Mouse (Mus musculus): ENCODE data around the gene Sec24d.

Gene Sec24d

GRCm38 (mm10) chr3:123336455-123336854 lies 69.2 kb downstream of the Sec24d start:
- in situ Hi-C loops (cut with MboI, MseI): no loop called here

- in situ Hi-C loops (cut with MboI, MseI): no loop called here
Measured at GRCm38 (mm10) chr3:123336951-123337350, 69.7 kb downstream of the Sec24d start.

DNA sequence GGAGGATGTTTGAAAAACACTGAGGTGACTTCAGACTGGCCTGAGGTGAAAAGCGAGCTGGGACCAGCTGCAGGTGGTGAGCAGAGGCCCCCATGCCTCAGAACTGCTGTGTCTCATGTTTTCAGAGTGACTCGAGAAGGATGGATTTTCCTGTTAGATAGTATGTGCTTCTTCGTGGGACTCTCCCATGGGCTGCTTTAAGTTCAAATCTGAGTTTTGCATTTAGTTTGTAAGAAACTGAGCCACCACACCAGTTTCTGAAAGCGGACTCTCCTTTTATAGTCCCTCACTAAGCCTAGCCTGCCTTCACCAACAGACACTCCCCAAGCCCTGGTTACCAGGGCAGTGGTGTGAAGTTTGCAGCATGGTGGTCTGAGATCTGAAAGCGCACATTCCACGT lies 70.6 kb downstream of the Sec24d start:
- in situ Hi-C loops (cut with MboI, MseI): no loop called here

GRCm38 (mm10) chr3:123338666-123339195 lies 71.5 kb downstream of the Sec24d start:
- in situ Hi-C loops (cut with MboI, MseI): no loop called here

DNA sequence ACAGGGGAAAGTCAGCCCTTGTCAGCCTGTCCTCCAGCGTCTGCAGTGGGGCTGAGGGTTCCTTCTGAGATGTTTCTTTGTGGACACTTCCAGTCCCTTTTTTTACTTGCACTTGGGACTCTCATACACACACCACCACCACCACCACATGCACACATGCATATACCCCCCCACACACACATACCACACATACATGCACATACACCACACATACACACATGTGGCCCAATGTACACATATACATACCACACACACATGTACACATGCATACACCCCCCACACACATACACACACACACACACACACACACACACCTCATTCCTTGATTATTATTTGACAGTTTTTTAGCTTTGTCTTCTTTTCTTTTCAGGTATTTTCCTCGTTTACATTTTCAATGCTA lies 73.8 kb downstream of the Sec24d start:
- in situ Hi-C loops (cut with MboI, MseI): no loop called here

GRCm38 (mm10) chr3:123343690-123344089 lies 76.4 kb downstream of the Sec24d start:
- in situ Hi-C loops (cut with MboI, MseI): no loop called here

DNA sequence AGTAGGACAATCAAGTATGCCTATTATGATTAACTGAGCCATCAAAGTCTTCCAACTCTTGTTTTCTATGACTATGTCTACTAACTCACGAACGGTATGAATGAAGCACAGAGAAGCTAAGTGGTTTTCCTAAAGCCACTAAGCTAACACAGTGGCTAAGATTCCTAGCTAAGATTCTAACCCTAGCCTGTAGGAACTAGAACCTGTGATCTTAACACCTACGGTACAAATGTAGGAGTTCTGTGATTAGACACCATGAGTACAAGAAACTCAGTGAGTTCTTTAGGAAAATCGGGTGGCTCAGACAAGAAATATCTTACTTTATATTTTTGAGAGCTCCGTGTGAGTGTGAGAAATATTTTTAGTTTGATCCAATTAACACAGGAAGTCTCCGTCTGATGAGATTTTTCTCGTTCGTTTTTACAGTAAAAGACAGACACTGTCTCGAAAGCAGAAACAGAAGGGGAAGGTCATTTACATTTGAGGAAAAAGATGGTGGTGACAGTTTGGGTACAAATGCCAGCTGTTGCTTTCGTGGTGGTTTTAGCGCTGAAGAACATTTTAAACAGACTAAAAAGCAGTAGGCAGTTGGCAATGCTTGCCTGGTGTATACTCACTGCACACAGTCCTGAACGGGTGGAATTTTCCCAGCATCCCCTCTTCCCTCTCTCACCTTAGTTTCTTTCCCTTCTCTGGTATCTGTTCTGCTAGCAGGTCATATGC lies 81.0 kb downstream of the Sec24d start:
- in situ Hi-C loops (cut with MboI, MseI): no loop called here

DNA sequence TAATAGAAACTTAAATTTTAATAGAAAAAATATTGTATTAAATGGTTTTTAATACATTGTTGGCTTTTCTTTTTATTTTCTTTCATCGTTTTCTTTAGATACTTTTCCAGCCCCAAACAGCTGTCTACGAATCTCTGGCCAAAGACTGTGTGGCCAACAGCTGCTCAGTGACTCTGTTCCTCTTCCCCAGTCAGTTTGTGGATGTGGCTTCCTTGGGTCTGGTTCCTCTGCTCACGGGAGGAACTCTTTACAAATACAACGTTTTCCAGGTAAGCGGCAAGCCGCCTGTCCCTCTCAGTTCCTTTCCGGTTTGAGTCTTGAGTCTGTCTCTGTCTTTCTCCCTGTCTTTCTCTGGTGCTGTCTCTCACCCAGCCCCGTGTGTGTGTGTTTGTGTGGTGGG lies 83.3 kb downstream of the Sec24d start:
- in situ Hi-C loops (cut with MboI, MseI): loop anchor here (5.0 kb wide), 3 partner anchors 48 to 188 kb away; no protein-coding TSS in a partner anchor

DNA sequence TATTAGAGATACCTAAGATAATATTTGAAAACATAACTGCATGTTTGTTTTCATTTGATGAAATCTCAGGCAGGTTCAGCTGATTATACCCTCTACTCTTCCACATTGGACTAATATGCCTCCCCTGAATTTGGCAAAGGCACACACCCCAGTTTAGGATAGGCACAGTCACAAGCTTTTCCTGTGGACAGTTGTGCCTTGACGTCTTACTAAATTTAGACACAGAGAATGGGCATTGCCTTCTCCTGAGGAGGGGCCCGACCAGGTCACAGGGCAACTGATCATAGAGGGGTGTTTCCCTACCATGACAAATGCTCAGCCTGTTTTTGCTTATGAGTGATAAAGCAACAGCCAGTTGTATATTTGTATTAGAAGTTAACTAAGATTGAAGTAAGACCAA lies 84.3 kb downstream of the Sec24d start:
- in situ Hi-C loops (cut with MboI, MseI): loop anchor here (5.0 kb wide), 3 partner anchors 49 to 189 kb away; no protein-coding TSS in a partner anchor

- in situ Hi-C loops (cut with MboI, MseI): loop anchor here (5.0 kb wide), 3 partner anchors 51 to 191 kb away; no protein-coding TSS in a partner anchor
Measured at GRCm38 (mm10) chr3:123353183-123353582, 85.9 kb downstream of the Sec24d start.

GRCm38 (mm10) chr3:123353661-123354060 lies 86.4 kb downstream of the Sec24d start:
- in situ Hi-C loops (cut with MboI, MseI): loop anchor here (5.0 kb wide), 3 partner anchors 51 to 191 kb away; no protein-coding TSS in a partner anchor

DNA sequence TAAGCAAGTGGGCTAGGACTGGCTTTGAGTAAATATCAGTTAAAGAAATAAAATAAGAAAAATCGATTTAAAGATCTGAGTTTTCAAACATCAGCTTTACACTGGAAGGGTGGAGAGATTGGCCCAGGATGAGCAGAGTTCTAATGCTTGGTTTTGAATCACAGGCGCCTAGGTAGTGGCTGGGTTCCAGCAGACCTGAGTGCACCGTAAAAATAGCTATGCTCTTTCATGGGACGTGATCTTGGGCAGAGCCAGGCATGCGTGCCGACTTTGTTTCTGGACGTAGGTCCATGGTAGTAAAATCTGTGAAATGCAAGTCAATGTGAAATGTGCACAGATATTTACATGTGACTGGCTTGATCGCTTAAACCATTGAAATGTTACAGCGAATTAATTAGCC lies 87.1 kb downstream of the Sec24d start:
- in situ Hi-C loops (cut with MboI, MseI): loop anchor here (5.0 kb wide), 3 partner anchors 52 to 192 kb away; no protein-coding TSS in a partner anchor

GRCm38 (mm10) chr3:123356377-123356991 lies 89.2 kb downstream of the Sec24d start:
- in situ Hi-C loops (cut with MboI, MseI): no loop called here

DNA sequence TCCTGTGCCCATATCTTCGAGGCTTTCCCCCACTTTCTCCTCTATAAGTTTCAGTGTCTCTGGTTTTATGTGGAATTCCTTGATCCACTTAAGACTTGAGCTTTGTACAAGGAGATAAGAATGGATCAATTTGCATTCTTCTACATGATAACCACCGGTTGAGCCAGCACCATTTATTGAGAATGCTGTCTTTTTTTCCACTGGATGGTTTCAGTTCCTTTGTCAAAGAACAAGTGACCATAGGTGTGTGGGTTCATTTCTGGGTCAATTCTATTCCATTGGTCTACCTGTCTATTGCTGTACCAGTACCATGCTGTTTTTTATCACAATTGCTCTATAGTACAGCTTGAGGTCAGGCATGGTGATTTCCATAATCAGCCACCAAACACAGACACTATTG lies 99.6 kb downstream of the Sec24d start:
- in situ Hi-C loops (cut with MboI, MseI): loop anchor here in 1 of 2 experiments (10.0 kb wide), 1 partner anchor 892 kb away; no protein-coding TSS in a partner anchor

DNA sequence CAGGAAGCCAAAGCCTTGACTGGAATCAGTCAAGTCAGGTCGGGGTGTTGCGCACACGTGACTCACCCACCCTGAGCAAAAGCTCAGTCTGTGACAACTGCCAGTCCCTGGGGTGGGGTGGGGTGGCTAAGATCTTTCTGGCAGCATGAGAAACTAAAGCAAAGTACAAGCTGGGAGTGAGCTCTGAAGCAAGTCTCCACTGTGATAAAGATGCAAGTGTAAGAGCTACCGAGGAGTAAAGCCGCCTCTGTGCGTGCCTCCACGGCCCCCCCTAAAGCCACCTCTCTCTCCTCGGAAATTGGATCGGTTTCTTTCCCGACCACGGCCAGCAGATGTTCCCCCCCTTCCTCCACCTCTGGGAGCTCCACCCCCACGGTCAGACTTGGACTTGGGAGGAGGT lies 101.9 kb downstream of the Sec24d start:
- in situ Hi-C loops (cut with MboI, MseI): loop anchor here in 1 of 2 experiments (10.0 kb wide), 1 partner anchor 894 kb away; no protein-coding TSS in a partner anchor

DNA sequence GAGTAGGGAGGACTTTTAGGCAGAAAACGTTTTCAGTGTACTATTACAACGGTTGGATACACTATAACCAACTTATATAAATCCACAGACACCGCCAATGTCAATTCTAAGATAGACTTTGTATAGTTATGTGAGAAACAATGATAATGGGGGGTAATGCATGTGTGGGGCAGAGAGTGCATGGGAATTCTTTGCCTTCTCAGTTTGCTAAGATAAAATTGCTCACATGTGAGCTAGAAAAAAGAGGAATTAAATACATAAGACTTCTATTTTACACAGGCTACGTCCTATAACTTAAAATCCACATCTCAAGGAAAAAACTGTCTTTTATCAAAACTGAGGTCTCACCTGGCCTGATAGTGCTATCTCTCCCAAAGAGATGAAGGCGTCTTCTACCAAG lies 103.7 kb downstream of the Sec24d start:
- in situ Hi-C loops (cut with MboI, MseI): no loop called here

DNA sequence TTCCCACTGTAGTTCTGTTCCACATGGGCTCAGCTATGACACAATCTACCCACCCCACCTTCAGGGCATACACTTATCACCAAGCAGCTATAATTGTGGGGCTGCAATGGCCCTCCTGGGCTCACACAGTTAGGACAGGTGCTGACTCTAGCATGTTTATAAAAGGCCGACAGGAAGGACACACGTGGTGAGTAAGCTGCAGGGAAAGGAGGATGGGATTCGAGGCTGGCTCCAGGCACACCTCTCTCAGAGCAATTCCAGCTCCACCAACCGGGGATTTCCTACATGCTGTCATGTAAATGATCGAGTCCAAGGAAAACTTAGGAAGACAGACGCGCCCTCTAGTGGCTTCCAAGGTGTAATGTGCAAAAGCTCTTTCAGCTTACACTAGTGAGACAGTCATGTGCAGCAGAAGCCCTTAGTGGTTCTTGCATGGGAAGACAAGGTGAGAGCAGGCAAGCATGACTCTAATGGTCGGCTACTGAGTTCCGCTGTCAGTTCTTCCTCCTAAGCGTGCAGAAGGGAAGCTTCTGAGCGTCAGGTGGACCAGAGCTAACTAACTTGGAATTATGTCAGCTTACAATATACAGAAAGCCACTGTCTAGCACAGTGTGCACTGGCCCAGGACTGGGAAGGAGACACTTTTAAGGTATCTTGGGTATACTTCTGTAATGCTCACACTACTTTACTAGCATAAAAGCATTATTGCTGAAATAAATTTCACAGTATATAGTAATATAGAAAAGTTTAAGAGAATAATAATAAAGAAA lies 104.7 kb downstream of the Sec24d start:
- in situ Hi-C loops (cut with MboI, MseI): no loop called here

GRCm38 (mm10) chr3:123376562-123376961 lies 109.3 kb downstream of the Sec24d start:
- in situ Hi-C loops (cut with MboI, MseI): no loop called here

DNA sequence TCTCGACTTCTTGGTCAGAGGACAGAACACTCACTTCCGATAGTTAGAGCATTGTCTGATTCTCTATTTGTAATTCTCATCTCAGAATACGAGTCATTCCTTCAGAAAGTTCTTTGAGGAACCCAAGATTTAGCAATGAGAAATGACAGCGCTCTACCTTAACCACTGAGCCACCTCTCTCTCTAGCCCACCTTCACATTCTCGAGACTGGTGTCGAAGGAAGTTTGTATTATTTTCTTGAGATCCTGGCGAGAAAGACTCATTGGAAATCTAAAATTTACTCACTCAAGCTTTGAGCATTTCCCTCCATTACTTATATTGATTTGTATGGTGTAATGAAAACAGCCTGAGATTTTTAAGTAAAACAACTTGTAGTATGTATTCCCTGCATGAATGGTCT lies 117.2 kb downstream of the Sec24d start:
- in situ Hi-C loops (cut with MboI, MseI): loop anchor here in 1 of 2 experiments (10.0 kb wide), 1 partner anchor 880 kb away; no protein-coding TSS in a partner anchor

DNA sequence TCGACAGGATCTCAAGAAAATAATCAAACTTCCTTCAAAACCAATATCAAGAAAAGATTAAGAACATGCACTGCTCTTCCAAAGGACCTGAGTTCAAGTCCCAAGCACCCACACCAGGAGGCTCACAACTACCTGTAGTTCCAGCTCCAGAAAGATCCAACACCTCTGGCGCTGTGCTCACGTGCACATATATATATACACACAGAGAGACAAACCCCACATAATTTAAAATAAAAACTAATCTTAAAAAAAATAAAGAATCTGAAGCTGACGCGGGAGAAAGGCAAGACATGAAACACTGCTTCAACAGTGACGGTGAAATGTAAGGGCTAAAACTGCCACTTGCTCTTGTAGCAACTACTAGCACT lies 117.8 kb downstream of the Sec24d start:
- in situ Hi-C loops (cut with MboI, MseI): loop anchor here (5.0 to 10.0 kb wide), 2 partner anchors 122 to 880 kb away; no protein-coding TSS in a partner anchor

GRCm38 (mm10) chr3:123385486-123386156 lies 118.4 kb downstream of the Sec24d start, which contains the start of gene Mettl14:
Mettl14 (minus strand) TSS chr3:123386108.
- in situ Hi-C loops (cut with MboI, MseI): loop anchor here (5.0 to 10.0 kb wide), 2 partner anchors 122 to 881 kb away; no protein-coding TSS in a partner anchor
